Mouse (Mus musculus) heart, embryonic 15.5 days (tissue): ENCODE measurements around the gene Alg13. TPM values are rescaled to one million over a fixed set of nuclear protein-coding genes. Genes with fewer than 3 reads are reported as not detected.

Experiments
- ATAC-seq: fragments of 200-750 bp; cut with Nextera tagmentation; replicated peaks from 2 replicates; pipeline ENCODE4 v1.8.0; 2017; ENCODE audit warnings: low read depth, moderate TSS enrichment; ENCODE audit not compliant: insufficient number of reproducible peaks, insufficient read depth, low FRiP score
- H3K27ac ChIP-seq: fragments of 300-500 bp; sonication (generic); 2 replicates; pipeline ENCODE4 v1.5.1; 2015; ENCODE audit warnings: mild to moderate bottlenecking, inconsistent platforms
- H3K27me3 ChIP-seq: fragments of 300-500 bp; sonication (generic); 2 replicates; pipeline ENCODE4 v1.6.1; 2015; ENCODE audit warnings: inconsistent platforms
- H3K36me3 ChIP-seq: fragments of 300-500 bp; sonication (generic); 2 replicates; pipeline ENCODE4 v1.6.1; 2015; ENCODE audit warnings: mild to moderate bottlenecking, inconsistent platforms
- H3K4me1 ChIP-seq: fragments of 300-500 bp; sonication (generic); replicated peaks from 2 replicates; pipeline ENCODE4 v1.6.1; 2015; ENCODE audit warnings: inconsistent platforms
- H3K4me2 ChIP-seq: fragments of 300-500 bp; sonication (generic); 2 replicates; pipeline ENCODE4 v1.6.1; 2015; ENCODE audit warnings: inconsistent platforms, mild to moderate bottlenecking, moderate library complexity
- H3K4me3 ChIP-seq: fragments of 300-500 bp; sonication (generic); 2 replicates; pipeline ENCODE4 v1.5.1; 2015; ENCODE audit warnings: mild to moderate bottlenecking, inconsistent platforms
- H3K9ac ChIP-seq: fragments of 300-500 bp; sonication (generic); 2 replicates; pipeline ENCODE4 v1.6.1; 2015; ENCODE audit warnings: mild to moderate bottlenecking, inconsistent platforms
- H3K9me3 ChIP-seq: fragments of 300-500 bp; sonication (generic); replicated peaks from 2 replicates; pipeline ENCODE4 v1.6.1; 2016; ENCODE audit warnings: inconsistent platforms
- WGBS: fragments of 180-500 bp; shearing (Covaris S2); methylation state at CpG from one replicate; pipeline ENCODE4 v1.1.7; 2015; ENCODE audit warnings: mixed read lengths; 5-methylcytosine and 5-hydroxymethylcytosine counted together
- polyA plus RNA-seq: library from polyadenylated mRNA; unstranded; fragments of >200 nt; fragmentation: Nextera tagmentation; extraction: Ambion mirVana; gene quantifications from 2 replicates; pipeline ENCODE4 v1.2.1, GENCODE M21; 2015

The Alg13 gene
- polyA plus RNA-seq, result 10.1 and 12.6 TPM in 2 replicates

GRCm38 (mm10) chrX:144317548-144318163 is at the start of gene Alg13:
TSS of gene Alg13 (plus strand) at chrX:144317804.
- H3K9me3 ChIP-seq, result no peaks in the 10 kb centered on the region
- no peaks in the 10 kb centered on the region for H3K27me3 ChIP-seq
- ATAC-seq, result peak; percentile 83
- peak within 1 kb of the TSS; percentile 66 for H3K9ac ChIP-seq
- H3K36me3 ChIP-seq, result no peaks in the 10 kb centered on the region
- peak within 1 kb of the TSS; percentile 73 for H3K27ac ChIP-seq
- peak within 1 kb of the TSS; percentile 88 for H3K4me2 ChIP-seq
- WGBS, result 15% methylated on average over 47 of the region's 47 CpGs
- H3K4me3 ChIP-seq, result peak within 1 kb of the TSS; percentile 70
- no peaks in the 10 kb centered on the region for H3K4me1 ChIP-seq

GRCm38 (mm10) chrX:144268606-144269005 is 49.0 kb upstream of the Alg13 start:
- Histone ChIP-seq H3K4me3 (no peak overlapping the region), H3K4me1 (no peaks in the 10 kb centered on the region), H3K4me2 (no peak overlapping the region), H3K9me3 (no peaks in the 10 kb centered on the region), H3K27me3 (no peaks in the 10 kb centered on the region), H3K27ac (no peak overlapping the region), H3K36me3 (no peaks in the 10 kb centered on the region), H3K9ac (no peak overlapping the region)
- ATAC-seq, result no peak
- 72% methylated on average over 1 of the region's 1 CpGs for WGBS

DNA sequence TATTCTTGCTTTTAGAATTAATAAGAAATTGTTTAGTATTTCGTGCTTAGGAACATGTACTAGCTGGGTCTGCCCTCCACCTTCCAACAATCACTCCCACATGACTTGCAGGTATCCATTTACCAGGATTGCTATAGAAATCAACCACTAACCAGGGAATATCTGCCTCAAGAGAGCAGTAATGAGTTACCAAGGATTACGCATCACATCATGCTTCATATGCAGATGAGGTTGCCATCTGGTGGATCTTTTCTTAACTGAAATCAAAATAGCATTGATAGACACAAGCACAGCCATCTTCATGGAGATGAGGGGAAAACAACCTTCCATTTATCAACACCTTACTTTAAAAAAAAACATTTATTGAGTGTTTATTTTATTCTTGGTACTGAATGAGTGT is 16.1 kb upstream of the Alg13 start:
- no peak for ATAC-seq
- Histone ChIP-seq H3K27me3 (no peaks in the 10 kb centered on the region), H3K36me3 (no peaks in the 10 kb centered on the region), H3K9ac (no peak overlapping the region), H3K4me2 (no peak overlapping the region), H3K27ac (no peak overlapping the region), H3K4me1 (no peaks in the 10 kb centered on the region), H3K9me3 (no peaks in the 10 kb centered on the region), H3K4me3 (no peak overlapping the region)
- WGBS, result 69% methylated on average over 2 of the region's 2 CpGs

GRCm38 (mm10) chrX:144305659-144306058 is 11.9 kb upstream of the Alg13 start:
- H3K4me1 ChIP-seq, result no peaks in the 10 kb centered on the region
- 77% methylated on average over 2 of the region's 2 CpGs for WGBS
- H3K27ac ChIP-seq, result no peak overlapping the region
- no peaks in the 10 kb centered on the region for H3K27me3 ChIP-seq
- ATAC-seq, result no peak
- H3K4me2 ChIP-seq, result no peak overlapping the region
- H3K4me3 ChIP-seq, result no peak overlapping the region
- no peaks in the 10 kb centered on the region for H3K9me3 ChIP-seq
- no peak overlapping the region for H3K9ac ChIP-seq
- no peaks in the 10 kb centered on the region for H3K36me3 ChIP-seq

- Histone ChIP-seq H3K4me3 (no peak overlapping the region), H3K27ac (no peak overlapping the region), H3K9me3 (no peaks in the 10 kb centered on the region), H3K4me2 (no peak overlapping the region), H3K27me3 (no peaks in the 10 kb centered on the region), H3K36me3 (no peaks in the 10 kb centered on the region), H3K4me1 (no peaks in the 10 kb centered on the region), H3K9ac (no peak overlapping the region)
- no peak for ATAC-seq
- WGBS, result 44% methylated on average over 2 of the region's 2 CpGs
These were observed 3.6 kb upstream of the Alg13 start for GRCm38 (mm10) chrX:144314041-144314440.

GRCm38 (mm10) chrX:144315028-144315427 is 2.6 kb upstream of the Alg13 start:
- Histone ChIP-seq H3K27me3 (no peaks in the 10 kb centered on the region), H3K9ac (no peak overlapping the region), H3K36me3 (no peaks in the 10 kb centered on the region), H3K4me1 (no peaks in the 10 kb centered on the region), H3K4me3 (no peak overlapping the region), H3K27ac (no peak overlapping the region), H3K9me3 (no peaks in the 10 kb centered on the region), H3K4me2 (no peak overlapping the region)
- ATAC-seq, result no peak
- 28% methylated on average over 5 of the region's 5 CpGs for WGBS

DNA sequence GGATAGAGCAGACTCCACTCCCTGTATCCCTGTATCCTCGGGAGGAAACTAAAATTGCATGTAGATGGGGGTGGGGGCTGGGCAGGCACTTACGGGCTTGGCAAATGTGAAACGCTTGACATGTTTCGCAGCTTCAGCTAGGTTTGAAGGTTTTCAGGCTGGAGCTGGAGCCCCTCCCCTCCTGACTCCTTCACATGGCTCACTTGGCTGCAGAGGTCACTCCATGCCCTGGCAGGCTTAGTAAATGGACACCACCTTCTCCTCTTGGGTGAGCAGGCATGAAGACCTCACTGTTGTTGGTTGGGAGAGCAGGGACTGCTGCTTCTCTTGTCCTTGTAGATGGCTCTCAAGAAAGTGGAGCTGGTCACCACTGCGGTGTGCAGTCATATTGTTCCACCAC is 1.6 kb upstream of the Alg13 start:
- no peak overlapping the region for H3K4me3 ChIP-seq
- no peak overlapping the region for H3K9ac ChIP-seq
- no peaks in the 10 kb centered on the region for H3K36me3 ChIP-seq
- no peak overlapping the region for H3K27ac ChIP-seq
- no peak for ATAC-seq
- WGBS, result 58% methylated on average over 5 of the region's 5 CpGs
- H3K4me1 ChIP-seq, result no peaks in the 10 kb centered on the region
- H3K27me3 ChIP-seq, result no peaks in the 10 kb centered on the region
- no peaks in the 10 kb centered on the region for H3K9me3 ChIP-seq
- H3K4me2 ChIP-seq, result no peak overlapping the region

DNA sequence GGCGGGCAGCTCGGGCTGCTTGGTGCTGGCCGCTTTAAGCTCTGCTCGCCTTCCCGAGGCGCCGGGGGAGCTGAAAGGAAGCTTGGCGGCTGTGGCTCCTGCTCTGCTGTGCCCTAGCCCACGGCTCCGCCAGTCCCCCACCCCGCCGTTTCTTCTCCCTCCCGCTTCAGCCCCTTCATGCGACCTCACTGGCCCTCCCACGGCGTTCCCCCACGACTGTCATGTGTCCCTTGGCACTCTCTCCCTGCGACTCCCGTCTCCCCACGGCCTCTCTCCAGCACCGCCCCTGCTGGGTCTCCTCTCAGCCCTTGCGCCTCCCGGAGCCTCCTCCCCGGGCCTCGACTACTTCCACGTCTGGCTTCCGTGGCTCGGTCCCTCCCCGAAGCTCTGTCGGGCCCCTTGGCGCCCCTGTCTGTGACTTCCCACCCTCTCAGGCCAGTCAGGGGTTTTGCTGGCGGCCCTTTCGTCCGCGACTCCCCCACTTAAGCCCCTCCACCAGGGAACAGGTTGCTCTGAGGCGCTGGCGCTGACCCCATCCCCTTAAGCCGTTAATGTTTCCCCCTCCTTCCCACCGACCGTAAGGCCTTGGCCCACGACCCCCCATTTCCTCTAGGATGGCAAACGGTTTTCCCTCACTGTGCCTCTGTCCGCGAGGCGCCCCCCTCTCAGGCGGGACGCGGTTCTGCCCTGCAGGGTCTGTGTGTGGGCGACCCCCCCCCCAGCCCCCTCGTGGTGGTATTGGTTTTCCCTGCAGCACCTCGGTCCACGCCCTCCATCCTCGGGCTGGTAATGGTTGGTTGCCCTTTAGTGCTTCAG is 768 bp downstream of the Alg13 start:
- Histone ChIP-seq H3K9ac (peak overlapping the region; percentile 66), H3K36me3 (no peaks in the 10 kb centered on the region), H3K9me3 (no peaks in the 10 kb centered on the region), H3K4me2 (peak overlapping the region; percentile 88), H3K4me1 (no peaks in the 10 kb centered on the region), H3K27me3 (no peaks in the 10 kb centered on the region), H3K4me3 (peak overlapping the region; percentile 70), H3K27ac (peak overlapping the region; percentile 73)
- WGBS, result 13% methylated on average over 49 of the region's 53 CpGs
- ATAC-seq, result peak; percentile 65

GRCm38 (mm10) chrX:144319366-144319765 is 1.8 kb downstream of the Alg13 start:
- H3K27me3 ChIP-seq, result no peaks in the 10 kb centered on the region
- 40% methylated on average over 9 of the region's 9 CpGs for WGBS
- no peaks in the 10 kb centered on the region for H3K9me3 ChIP-seq
- ATAC-seq, result no peak
- peak overlapping the region; percentile 70 for H3K4me3 ChIP-seq
- no peak overlapping the region for H3K27ac ChIP-seq
- H3K4me2 ChIP-seq, result peak overlapping the region; percentile 88
- no peak overlapping the region for H3K9ac ChIP-seq
- no peaks in the 10 kb centered on the region for H3K4me1 ChIP-seq
- no peaks in the 10 kb centered on the region for H3K36me3 ChIP-seq

DNA sequence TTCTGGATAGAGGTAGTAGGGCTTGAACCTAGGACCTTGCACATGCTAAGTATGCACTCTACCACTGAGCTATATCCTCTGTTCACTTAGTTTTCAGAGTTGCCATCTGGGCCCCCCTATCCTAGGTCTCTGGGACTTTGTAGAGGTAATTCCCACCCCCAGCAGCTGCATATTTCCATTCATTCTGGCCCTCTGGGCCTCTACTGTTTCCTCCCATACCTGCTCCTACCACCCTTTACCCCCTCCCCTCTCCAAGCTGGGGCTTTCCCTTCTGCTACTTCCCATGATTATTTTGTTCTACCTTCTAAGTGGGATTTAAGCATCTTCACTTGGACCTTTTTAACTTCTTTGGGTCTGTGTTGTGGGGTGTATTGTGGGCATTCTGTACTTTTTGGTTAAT is 7.8 kb downstream of the Alg13 start:
- no peaks in the 10 kb centered on the region for H3K27me3 ChIP-seq
- H3K4me2 ChIP-seq, result no peak overlapping the region
- no peaks in the 10 kb centered on the region for H3K9me3 ChIP-seq
- peaks cover 4% of the 10 kb centered on the region; the same call in 1 of the 2 replicates for H3K36me3 ChIP-seq
- ATAC-seq, result no peak
- no peak overlapping the region for H3K9ac ChIP-seq
- no peak overlapping the region for H3K4me3 ChIP-seq
- no peak overlapping the region for H3K27ac ChIP-seq
- no peaks in the 10 kb centered on the region for H3K4me1 ChIP-seq

- H3K36me3 ChIP-seq, result no peaks in the 10 kb centered on the region
- no peak overlapping the region for H3K9ac ChIP-seq
- WGBS, result 67% methylated on average over 8 of the region's 8 CpGs
- H3K27me3 ChIP-seq, result no peaks in the 10 kb centered on the region
- no peak overlapping the region for H3K27ac ChIP-seq
- H3K4me1 ChIP-seq, result no peaks in the 10 kb centered on the region
- no peak overlapping the region for H3K4me3 ChIP-seq
- no peak for ATAC-seq
- no peak overlapping the region for H3K4me2 ChIP-seq
- H3K9me3 ChIP-seq, result no peaks in the 10 kb centered on the region
These were observed 17.9 kb downstream of the Alg13 start for GRCm38 (mm10) chrX:144335332-144336015.
